Mouse (Mus musculus) thymus, adult 2 months (tissue): ENCODE data around the gene Cript.

Experiments used
- CTCF ChIP-seq: fragments of 200-500 bp; IDR thresholded peaks from 2 replicates; pipeline ENCODE4 v1.5.1; 2012; ENCODE audit warnings: mild to moderate bottlenecking, control low read depth, low read length, moderate library complexity, borderline replicate concordance; ENCODE audit not compliant: control insufficient read depth, poor library complexity, insufficient read depth; ENCODE audit errors: extremely low read depth
- POLR2A ChIP-seq: fragments of 200-500 bp; IDR thresholded peaks from 2 replicates; pipeline ENCODE4 v1.6.1; 2012; ENCODE audit warnings: mild to moderate bottlenecking, low read length, control low read depth, moderate library complexity; ENCODE audit not compliant: control insufficient read depth, poor library complexity, insufficient read depth; ENCODE audit errors: extremely low read depth

DNA sequence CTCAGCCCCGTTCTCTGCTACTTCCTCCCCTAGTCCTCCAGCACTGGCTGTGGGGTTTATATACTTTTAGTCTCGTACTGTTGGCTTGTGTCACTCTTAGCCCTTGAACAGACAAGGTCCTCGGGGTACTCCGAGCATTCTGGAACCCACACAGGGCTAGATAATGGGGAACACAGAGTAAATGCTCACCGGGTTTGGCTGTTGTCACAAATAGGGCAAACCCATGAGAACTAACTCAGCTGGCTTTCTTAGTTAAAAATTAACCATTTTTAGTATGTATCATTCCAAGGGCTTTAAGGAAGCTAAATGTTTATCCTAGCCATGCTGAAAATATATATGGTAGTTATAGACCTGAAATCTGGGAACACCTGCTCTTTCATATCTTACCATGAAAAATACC, 5.7 kb upstream of the Cript start:
- no peak for TF ChIP-seq CTCF
- no peak for TF ChIP-seq POLR2A
